Mouse (Mus musculus) heart, embryonic 14.5 days (tissue): ENCODE results near the gene Cldn11. TPM values are rescaled to one million over a fixed set of nuclear protein-coding genes. Genes with fewer than 3 reads are reported as not detected.

Experiments
- ATAC-seq: fragments of 200-750 bp; cut with Nextera tagmentation; 2 replicates; pipeline ENCODE4 v1.8.0; 2017; ENCODE audit warnings: low read depth, moderate TSS enrichment; ENCODE audit not compliant: insufficient number of reproducible peaks, insufficient read depth, low FRiP score
- H3K27ac ChIP-seq, 2 experiments: fragments of 200-500 bp in 1 of 2; fragments of 300-500 bp in 1 of 2; sonication (generic) in 1 of 2; replicated peaks in 1 of 2; 2 replicates each; pipeline ENCODE4 v1.5.1; 2012 to 2014; ENCODE audit warnings: low read depth in 2 of 2, low read length in 2 of 2, control low read depth in 1 of 2, mild to moderate bottlenecking in 1 of 2, mixed read lengths in 1 of 2; ENCODE audit not compliant: control insufficient read depth in 1 of 2, insufficient read depth in 1 of 2
- H3K27me3 ChIP-seq: fragments of 300-500 bp; sonication (generic); 2 replicates; pipeline ENCODE4 v1.6.1; 2014; ENCODE audit warnings: mild to moderate bottlenecking, low read length, control low read depth; ENCODE audit not compliant: control insufficient read depth, insufficient read depth
- H3K36me3 ChIP-seq: fragments of 300-500 bp; sonication (generic); 2 replicates; pipeline ENCODE4 v1.6.1; 2014; ENCODE audit warnings: mild to moderate bottlenecking, control low read depth, low read length, mixed read lengths; ENCODE audit not compliant: control insufficient read depth, insufficient read depth
- H3K4me1 ChIP-seq, 2 experiments: fragments of 200-500 bp in 1 of 2; fragments of 300-500 bp in 1 of 2; sonication (generic) in 1 of 2; 2 replicates each; pipeline ENCODE4 v1.6.1; 2012 to 2014; ENCODE audit warnings: low read length in 2 of 2, control low read depth in 1 of 2, mixed read lengths in 1 of 2; ENCODE audit not compliant: control insufficient read depth in 2 of 2, insufficient read depth in 2 of 2
- H3K4me2 ChIP-seq: fragments of 300-500 bp; sonication (generic); 2 replicates; pipeline ENCODE4 v1.6.1; 2014; ENCODE audit warnings: mild to moderate bottlenecking, low read length
- H3K4me3 ChIP-seq, 2 experiments: fragments of 200-500 bp in 1 of 2; fragments of 300-500 bp in 1 of 2; sonication (generic) in 1 of 2; 2 replicates each; pipeline ENCODE4 v1.5.1; 2012 to 2014; ENCODE audit warnings: low read length in 2 of 2, mild to moderate bottlenecking in 2 of 2, control low read depth in 1 of 2, low read depth in 1 of 2, moderate library complexity in 1 of 2; ENCODE audit not compliant: control insufficient read depth in 1 of 2, insufficient read depth in 1 of 2
- H3K9ac ChIP-seq: fragments of 300-500 bp; sonication (generic); 2 replicates; pipeline ENCODE4 v1.6.1; 2014; ENCODE audit warnings: mild to moderate bottlenecking, low read length
- H3K9me3 ChIP-seq: fragments of 300-500 bp; sonication (generic); 2 replicates; pipeline ENCODE4 v1.6.1; 2016; ENCODE audit warnings: low read length, control low read depth; ENCODE audit not compliant: control insufficient read depth
- WGBS: fragments of 180-500 bp; shearing (Covaris S2); extraction: QIAGEN DNeasy Blood & Tissue Kit; methylation state at CpG from one replicate; pipeline ENCODE4 v1.1.7; 2014; 5-methylcytosine and 5-hydroxymethylcytosine counted together
- polyA plus RNA-seq: library from polyadenylated mRNA; unstranded; fragments of >200 nt; fragmentation: Nextera tagmentation; extraction: Ambion mirVana; gene quantifications from 2 replicates; pipeline ENCODE4 v1.2.1, GENCODE M21; 2014

Cldn11 gene
- polyA plus RNA-seq: 5.6 and 6.8 TPM in 2 replicates

GRCm38 (mm10) chr3:31149706-31150105 is at the start of gene Cldn11:
Cldn11 (plus strand) TSS chr3:31149920.
- Histone ChIP-seq H3K4me1 (peaks cover 4 to 7% of the 10 kb centered on the region in 2 experiments; a peak in 2 of 4 replicates), H3K27me3 (peaks cover 25% of the 10 kb centered on the region), H3K4me3 (peak within 1 kb of the TSS; percentile 36 to 40), H3K36me3 (no peaks in the 10 kb centered on the region), H3K27ac (no peak within 1 kb of the TSS), H3K9ac (peak within 1 kb of the TSS; percentile 56), H3K9me3 (no peaks in the 10 kb centered on the region), H3K4me2 (peak within 1 kb of the TSS; percentile 78)
- ATAC-seq: peak; percentile 64
- WGBS: under 1% methylated on average over 30 of the region's 33 CpGs

DNA sequence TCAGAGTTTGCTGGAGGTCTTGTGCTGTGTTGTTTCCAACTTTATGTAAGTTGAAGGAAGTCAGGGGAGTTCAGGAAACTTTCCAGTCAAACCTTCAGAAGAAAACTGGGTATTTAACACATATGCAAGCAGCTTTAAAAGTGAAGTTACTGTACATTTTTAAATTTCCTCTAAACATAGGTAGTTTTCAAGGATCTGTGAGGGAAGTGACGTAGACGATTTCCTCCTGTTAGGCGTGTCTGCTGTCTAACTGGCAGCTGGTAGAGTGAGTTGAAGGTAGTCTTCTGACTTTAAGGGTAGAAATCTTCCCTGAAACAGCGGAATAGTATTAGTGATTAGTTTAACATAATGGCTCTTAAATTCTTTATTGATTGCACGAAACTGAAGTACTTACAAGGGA is 49.7 kb upstream of the Cldn11 start:
- H3K4me3 ChIP-seq: no peak overlapping the region
- WGBS: 79% methylated on average over 5 of the region's 5 CpGs

DNA sequence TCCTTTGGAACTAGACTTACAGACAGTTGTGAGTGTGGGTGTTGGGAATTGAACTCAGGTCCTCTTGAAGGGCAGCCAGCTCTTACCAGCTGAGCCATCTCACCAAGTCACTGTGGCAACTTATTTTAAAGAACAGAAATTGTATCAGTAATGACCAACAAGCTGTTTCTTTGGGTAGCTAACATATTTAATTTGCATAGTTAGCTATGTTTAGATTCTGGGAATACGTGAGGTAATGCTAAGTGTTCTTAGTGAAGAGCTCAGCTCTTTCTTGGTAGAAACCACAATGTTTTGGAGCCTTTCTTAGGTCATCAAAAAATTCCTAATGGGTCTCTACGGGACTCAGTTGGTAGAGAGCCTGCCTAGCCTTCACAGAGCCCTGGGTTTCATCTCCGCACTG is 48.9 kb upstream of the Cldn11 start:
- Histone ChIP-seq H3K4me1 (peaks cover 6 to 34% of the 10 kb centered on the region in 2 experiments), H3K27ac (no peak overlapping the region), H3K9me3 (no peaks in the 10 kb centered on the region), H3K36me3 (peaks cover 20% of the 10 kb centered on the region), H3K4me3 (no peak overlapping the region), H3K9ac (no peak overlapping the region), H3K4me2 (no peak overlapping the region), H3K27me3 (no peaks in the 10 kb centered on the region)
- 89% methylated on average over 3 of the region's 3 CpGs for WGBS
- no peak for ATAC-seq

More for the DNA sequence above, 49.7 kb upstream of the Cldn11 start:
- Histone ChIP-seq H3K9ac (no peak overlapping the region), H3K27ac (no peak overlapping the region), H3K27me3 (no peaks in the 10 kb centered on the region), H3K4me2 (peak overlapping the region; percentile 58), H3K9me3 (no peaks in the 10 kb centered on the region), H3K4me1 (peaks cover 6 to 34% of the 10 kb centered on the region in 2 experiments), H3K36me3 (peaks cover 20% of the 10 kb centered on the region)
- no peak for ATAC-seq

GRCm38 (mm10) chr3:31104936-31105335 is 44.8 kb upstream of the Cldn11 start:
- H3K9me3 ChIP-seq: no peaks in the 10 kb centered on the region
- H3K27ac ChIP-seq: no peak overlapping the region
- no peaks in the 10 kb centered on the region for H3K27me3 ChIP-seq
- no peak for ATAC-seq
- 62% methylated on average over 6 of the region's 6 CpGs for WGBS
- H3K36me3 ChIP-seq: 0 out of 2 replicates have a peak, but pooled peaks cover 4% of the 10 kb centered on the region
- no peak overlapping the region for H3K4me2 ChIP-seq
- H3K9ac ChIP-seq: no peak overlapping the region
- no peak overlapping the region for H3K4me3 ChIP-seq
- peaks cover 2 to 21% of the 10 kb centered on the region in 2 experiments for H3K4me1 ChIP-seq

- Histone ChIP-seq H3K27ac (no peak overlapping the region), H3K36me3 (0 out of 2 replicates have a peak, but pooled peaks cover 4% of the 10 kb centered on the region), H3K27me3 (no peaks in the 10 kb centered on the region), H3K4me3 (no peak overlapping the region), H3K9ac (no peak overlapping the region), H3K4me2 (no peak overlapping the region), H3K4me1 (peaks cover 2 to 20% of the 10 kb centered on the region in 2 experiments), H3K9me3 (no peaks in the 10 kb centered on the region)
- no peak for ATAC-seq
- 84% methylated on average over 6 of the region's 6 CpGs for WGBS
Observed at GRCm38 (mm10) chr3:31106597-31106996, 43.1 kb upstream of the Cldn11 start.

DNA sequence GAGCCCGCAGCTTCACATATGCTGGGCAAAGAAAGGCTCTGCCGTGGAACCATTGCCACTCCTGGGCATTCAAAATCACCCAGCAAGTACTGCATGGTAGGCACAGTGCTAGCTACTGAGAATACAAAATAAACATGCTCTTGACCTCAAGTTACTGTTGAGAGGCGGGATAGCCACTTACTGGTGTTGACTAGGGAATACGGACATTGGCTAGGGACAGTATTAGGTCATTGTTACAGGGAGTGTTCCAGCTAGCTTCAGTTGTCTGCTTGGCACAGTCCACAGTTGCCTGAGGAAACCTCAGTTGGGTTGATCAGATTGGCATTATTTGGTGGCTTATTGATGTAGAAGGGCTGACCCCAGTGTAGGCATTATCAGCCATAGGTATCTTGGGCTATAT is 42.0 kb upstream of the Cldn11 start:
- Histone ChIP-seq H3K27me3 (no peaks in the 10 kb centered on the region), H3K36me3 (peaks cover 10% of the 10 kb centered on the region; the same call in 1 of the 2 replicates), H3K4me2 (no peak overlapping the region), H3K27ac (no peak overlapping the region), H3K4me1 (peaks cover 2 to 19% of the 10 kb centered on the region in 2 experiments), H3K9me3 (no peaks in the 10 kb centered on the region), H3K4me3 (no peak overlapping the region), H3K9ac (no peak overlapping the region)
- ATAC-seq: no peak
- WGBS: 66% methylated on average over 4 of the region's 4 CpGs

DNA sequence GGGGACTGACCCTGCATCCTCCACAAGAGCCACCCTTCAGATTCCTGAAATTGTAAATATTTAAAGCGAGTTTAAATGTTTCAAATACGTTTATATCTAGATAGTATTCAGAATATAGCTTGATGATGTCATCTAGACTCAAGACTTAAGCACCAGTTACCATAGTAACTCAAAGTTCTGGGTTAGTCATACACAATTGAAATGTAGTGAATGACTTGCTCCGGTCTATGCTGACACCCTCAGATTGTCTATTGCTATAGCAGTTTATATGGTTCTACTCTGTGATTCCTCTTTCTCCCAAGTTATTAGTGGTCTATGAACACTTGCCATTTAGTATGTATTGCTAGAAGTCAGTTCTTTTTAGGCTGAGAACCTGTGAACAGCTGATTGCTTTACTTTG is 40.6 kb upstream of the Cldn11 start:
- no peak for ATAC-seq
- no peak overlapping the region for H3K4me3 ChIP-seq
- H3K9ac ChIP-seq: no peak overlapping the region
- peaks cover 2 to 19% of the 10 kb centered on the region in 2 experiments for H3K4me1 ChIP-seq
- no peak overlapping the region for H3K4me2 ChIP-seq
- WGBS: 64% methylated on average over 3 of the region's 3 CpGs
- peaks cover 23% of the 10 kb centered on the region for H3K36me3 ChIP-seq
- H3K27me3 ChIP-seq: no peaks in the 10 kb centered on the region
- H3K9me3 ChIP-seq: no peaks in the 10 kb centered on the region
- H3K27ac ChIP-seq: no peak overlapping the region

GRCm38 (mm10) chr3:31123098-31123497 is 26.6 kb upstream of the Cldn11 start:
- peaks cover 54% of the 10 kb centered on the region for H3K36me3 ChIP-seq
- H3K27me3 ChIP-seq: no peaks in the 10 kb centered on the region
- ATAC-seq: no peak
- H3K9me3 ChIP-seq: no peaks in the 10 kb centered on the region
- no peak overlapping the region for H3K4me3 ChIP-seq
- H3K27ac ChIP-seq: no peak overlapping the region
- H3K4me1 ChIP-seq: no peaks in the 10 kb centered on the region
- 84% methylated on average over 4 of the region's 4 CpGs for WGBS
- H3K9ac ChIP-seq: no peak overlapping the region
- no peak overlapping the region for H3K4me2 ChIP-seq
